Mouse (Mus musculus) v-Abl transformed pro-B cells (cell line): Measurements from ENCODE around the gene Prss56.

Source experiments
- in situ Hi-C, 2 experiments: fragments of 400-800 bp; cut with MboI; formaldehyde crosslinking; loops; one replicate each; pipeline ENCODE4 v1.15.1; 2025; ENCODE audit not compliant: unreplicated experiment in 2 of 2

Prss56 gene

DNA sequence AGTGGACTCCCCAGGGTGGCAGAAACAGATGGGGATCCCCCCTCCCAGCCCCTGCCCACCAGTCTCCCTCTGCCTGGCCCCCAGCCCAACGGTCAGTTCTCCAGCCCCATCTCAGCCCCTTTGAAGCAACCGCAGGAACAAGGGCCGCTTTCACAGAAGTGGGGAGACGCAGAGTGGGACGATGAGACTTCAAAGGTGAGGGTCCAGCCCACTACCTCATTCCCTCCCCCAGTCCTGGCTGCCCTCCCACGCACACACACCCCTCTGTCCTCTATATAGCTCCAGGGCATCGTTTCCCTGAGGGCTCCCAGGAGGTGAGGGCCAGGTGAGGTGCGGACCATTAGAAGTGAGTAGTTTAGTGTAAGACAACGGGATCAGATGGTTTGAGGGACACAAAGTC, at the start of gene Prss56:
TSS of gene Prss56 (plus strand) at position 301 of the 400 bp plus-strand sequence.
- in situ Hi-C loops = loop anchor here in 1 of 2 experiments (10.0 kb wide), 1 partner anchor 138 kb away; no protein-coding TSS in a partner anchor

DNA sequence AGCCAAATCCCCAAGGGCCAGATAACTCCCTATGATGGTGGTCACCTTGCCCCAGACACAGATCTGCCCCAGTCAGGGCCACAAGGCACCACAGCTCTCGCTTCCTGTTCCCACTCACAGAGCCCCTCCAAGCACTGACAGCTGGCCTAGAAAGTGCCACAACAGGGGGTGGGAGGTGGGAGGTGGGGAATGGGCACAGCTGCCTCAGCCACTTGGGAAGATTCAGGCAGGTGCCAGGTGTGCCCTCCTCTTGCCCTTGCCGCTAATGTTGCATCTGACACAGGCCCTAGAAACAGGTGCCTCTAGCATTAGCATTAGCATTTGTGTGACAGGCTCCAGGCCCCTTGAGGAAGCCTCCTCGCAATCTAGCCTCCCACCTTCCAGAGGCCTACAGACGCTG, 41.6 kb upstream of the Prss56 start:
- in situ Hi-C loops = no loop called here

DNA sequence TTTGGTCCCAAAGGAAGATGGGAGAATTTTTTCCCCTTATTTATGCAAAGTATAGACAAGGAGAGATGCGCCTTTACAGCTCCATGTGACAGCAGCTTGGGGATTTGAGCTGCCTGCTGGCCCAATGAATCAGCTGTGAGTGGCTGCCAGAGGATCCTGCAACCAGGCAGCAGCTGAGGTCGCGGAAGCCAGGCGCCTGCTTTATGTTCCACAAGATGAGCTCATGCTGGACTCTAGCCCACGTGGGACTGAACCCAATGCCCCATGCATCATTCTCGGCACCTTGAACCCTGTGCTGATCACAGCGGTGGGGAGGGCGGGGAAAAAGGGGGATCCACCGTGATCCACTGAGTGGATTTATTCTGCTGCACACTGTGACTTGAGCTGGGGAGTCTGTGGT, 40.7 kb upstream of the Prss56 start:
- in situ Hi-C loops = no loop called here

DNA sequence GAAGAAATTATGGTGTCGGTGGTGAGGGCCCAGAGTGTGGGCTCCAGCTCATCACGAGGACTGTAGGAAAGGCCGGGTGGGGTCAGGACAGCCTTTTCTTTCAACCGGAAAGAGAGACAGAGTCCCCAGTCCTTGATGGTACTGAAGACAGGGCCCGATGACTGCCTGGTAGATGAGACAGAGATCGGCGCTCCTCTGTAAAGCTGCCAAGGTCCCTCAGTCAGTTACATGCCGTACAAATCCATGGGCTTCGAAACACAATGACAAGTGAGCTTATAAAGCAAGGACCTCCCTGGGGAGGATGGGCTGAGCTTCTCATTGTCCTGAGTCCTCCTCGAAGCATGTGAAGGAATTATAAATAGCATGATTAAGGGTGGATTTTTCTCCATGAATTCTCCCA, 40.0 kb upstream of the Prss56 start:
- in situ Hi-C loops = no loop called here

DNA sequence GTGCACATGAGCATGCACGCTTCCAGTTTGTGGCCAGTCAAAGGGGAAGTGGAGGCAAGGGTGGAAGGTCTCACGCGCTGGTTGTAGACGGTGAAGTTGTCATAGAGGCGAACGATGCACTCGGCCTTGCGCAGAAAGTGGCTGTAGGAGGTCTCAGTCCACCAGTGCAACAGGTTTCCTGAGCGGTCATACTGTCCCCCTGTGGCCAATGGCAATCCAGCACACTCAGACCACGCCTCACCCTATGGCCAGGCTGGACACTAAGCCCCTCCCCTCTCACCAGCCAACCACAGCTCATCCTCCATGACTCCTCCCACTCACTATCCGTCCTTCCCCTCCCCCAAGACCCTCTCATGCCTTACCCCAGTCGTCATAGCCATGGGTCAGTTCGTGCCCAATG, 33.7 kb upstream of the Prss56 start:
- in situ Hi-C loops = no loop called here

GRCm38 (mm10) chr1:87151286-87151685, 31.8 kb upstream of the Prss56 start:
- in situ Hi-C loops = no loop called here

- in situ Hi-C loops = no loop called here
Observed at GRCm38 (mm10) chr1:87153776-87154500, 29.2 kb upstream of the Prss56 start.

DNA sequence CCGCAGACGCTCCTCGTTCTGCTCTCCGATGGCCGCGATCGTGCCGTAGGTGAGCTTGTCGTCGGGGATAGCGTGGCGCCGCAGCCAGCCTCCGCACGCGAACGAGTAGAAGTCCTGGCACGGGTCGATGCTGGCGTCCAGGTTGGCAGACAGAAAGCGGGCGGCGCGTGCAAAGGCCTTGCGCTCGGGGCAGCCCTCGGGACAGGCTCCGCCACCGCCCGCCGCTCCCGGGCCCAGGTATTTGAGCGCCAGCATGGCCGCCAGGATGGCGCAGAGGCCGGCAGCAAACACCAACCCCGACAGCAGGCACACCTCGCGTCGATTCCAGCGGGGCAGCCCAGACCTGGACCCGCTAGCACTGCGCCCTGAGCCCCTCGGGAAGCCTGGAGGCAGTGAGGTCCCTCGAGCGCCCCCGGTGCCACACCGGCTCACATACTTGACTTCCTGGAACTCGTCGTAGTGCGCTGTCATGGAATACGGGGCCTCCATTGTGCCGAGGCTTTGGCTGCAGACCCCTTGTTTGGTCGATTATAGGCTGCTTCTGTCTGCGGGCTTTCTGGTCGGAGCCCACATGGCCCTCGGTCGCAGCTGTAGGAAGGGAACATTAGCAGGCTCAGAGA, 28.5 kb upstream of the Prss56 start:
- in situ Hi-C loops = no loop called here

- in situ Hi-C loops = no loop called here
Observed at GRCm38 (mm10) chr1:87155531-87156198, 27.4 kb upstream of the Prss56 start.

GRCm38 (mm10) chr1:87156199-87156587, 26.9 kb upstream of the Prss56 start, which contains the start of gene Ecel1:
TSS of gene Ecel1 (minus strand) at chr1:87156521.
- in situ Hi-C loops = no loop called here

DNA sequence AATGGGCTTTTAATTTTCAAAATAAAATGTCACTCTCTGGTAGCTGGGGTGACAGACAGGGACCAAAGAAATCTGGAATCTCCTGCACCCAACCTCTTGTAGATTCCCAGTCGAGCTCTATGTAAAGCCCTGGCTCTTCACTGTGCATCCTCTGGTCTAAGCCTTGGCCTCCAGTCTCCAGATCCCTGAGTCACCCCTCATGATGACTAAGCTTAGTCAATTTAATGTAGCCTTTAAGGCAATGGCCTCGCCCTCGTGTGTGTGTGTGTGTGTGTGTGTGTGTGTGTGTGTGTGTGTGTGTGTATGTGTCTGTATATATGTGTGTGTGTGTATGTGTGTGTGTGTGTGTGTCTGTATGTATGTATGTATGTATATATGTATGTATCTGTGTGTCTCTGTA, 23.7 kb upstream of the Prss56 start:
- in situ Hi-C loops = no loop called here

DNA sequence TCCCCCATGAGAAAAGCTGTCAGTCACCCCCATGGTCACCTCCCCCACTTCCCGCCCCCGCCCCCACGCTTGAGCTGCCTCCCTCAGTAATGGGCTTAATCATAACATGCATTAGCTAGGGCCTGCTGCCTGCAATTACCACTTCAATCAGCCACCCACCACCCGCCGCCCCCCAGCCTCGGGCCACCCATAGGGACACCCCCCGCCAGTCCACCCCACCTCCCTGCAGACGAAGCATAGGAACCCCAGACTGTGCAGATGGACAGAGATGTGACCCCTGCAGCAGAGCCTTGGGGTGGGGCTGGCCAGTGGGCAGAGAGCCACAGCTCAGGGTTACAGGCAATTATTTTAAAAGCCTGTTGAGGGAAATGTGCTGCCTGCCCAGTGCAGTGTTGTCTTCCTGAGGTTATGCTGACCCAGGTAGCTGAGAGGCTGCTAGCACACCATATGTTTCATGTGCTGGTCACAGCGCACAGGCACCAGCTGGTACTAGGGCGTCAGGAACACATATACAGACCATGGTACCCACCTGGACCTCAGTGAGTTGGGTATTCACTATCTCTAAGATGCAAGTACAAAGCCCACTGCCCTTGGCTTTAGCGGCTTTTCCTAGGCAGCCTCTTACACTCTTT, 18.8 kb upstream of the Prss56 start:
- in situ Hi-C loops = no loop called here

GRCm38 (mm10) chr1:87164796-87165184, 18.3 kb upstream of the Prss56 start:
- in situ Hi-C loops = no loop called here

GRCm38 (mm10) chr1:87170458-87170857, 12.7 kb upstream of the Prss56 start:
- in situ Hi-C loops = no loop called here

DNA sequence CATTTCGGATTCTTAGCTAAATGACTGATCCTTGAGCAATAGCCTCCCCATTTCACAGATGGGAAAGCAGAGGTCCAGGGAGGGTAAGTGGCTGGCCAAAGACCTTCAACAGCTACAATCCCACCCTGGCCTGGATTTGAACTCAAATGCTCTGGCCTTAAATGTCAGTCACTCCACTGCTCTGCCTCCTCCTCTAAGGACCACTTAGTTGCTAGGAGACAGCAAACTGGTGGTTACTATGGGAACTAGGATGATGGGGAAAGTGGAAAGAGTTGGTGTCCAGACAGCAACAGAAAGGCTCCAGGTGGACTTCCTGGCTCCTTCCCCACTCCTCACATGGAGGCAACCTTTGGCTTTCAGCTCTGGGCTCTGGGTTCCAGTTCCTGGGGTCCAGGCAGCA, 11.8 kb upstream of the Prss56 start:
- in situ Hi-C loops = no loop called here

DNA sequence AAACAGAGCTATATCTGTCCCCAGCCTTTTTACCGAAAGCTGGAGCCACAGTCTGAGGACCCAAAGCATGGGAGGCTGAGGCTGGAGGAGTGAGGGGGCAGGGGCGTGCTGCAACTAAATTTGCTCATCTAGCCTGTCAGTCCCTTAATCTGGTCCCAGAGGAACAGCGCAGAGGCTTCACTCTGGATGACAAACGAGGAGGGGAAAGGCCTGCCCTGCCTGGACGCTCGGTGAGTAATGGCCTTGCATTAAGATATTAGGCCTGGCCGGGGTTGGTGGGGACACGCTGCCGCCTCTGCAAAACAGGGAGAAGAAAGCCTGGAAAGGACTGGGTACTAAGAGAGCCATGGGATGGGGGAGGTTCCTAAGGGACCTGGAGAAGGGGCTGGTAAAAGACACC, 10.8 kb upstream of the Prss56 start:
- in situ Hi-C loops = no loop called here

DNA sequence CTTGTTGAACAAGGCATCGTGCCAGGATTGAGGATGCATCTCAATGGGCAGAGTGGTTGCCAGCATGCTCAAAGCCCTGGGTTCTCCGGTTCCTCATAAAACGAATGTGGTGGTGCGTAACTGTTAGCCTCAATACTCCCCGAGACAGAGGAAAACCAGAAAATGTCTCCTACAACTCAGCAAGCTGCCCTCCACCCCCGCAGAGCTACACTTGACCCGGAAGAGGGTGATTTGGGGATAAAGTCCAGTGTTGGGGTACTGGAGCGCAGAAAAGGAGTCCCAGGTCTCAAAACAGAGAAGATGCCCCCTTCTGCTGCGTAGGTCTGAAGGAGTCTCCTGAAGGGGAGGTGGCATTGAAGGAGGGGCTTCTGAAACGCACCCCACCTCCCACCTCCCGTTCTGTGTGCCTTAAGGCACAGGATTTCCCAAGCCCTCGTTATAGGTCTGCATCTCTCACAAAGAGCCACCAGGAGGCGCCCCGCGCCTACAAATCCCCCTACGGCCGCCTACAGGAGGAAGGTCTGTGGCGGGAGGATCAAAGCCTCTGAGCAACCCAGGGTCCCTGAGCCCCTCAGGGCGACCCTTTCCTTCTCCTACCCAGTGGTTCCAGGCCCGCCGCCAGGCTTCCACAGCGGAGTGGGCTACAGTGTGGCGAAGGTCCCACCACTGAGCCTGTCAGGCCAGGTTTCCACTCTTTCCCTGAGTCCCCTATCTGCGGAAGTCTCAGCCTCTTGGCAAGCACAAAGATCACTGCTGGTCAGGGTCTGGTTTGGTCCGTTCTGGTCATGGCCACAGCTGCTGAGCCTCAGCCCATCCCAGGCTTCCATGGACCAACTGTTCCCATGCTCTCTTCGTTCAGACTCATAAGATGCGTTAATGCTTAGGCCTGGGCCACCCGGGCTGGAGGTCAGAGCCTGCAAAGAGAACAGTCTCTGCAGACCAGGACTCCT, 8.8 kb upstream of the Prss56 start:
- in situ Hi-C loops = no loop called here

DNA sequence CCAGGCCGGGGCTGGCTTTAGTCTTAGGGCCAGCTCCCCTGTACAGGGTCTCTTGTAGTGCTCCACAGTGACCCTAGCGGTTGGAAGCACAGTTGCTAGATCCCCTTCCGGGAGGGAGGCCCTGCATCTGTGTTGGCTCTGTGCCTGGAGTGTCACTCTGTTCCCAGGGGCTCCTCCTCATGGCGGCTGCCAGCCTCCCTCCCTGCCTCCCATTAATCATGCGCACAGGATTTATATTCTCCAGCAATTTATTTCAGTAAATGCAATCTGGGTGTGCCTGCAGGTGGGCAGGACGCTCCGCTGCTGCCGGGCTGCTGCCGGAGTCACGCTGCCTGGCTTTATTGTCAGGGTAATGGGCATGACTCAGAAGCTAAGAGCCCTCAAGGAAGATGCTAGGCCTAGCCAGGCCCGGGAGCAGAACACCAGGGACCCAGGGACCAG, 7.2 kb upstream of the Prss56 start:
- in situ Hi-C loops = no loop called here

DNA sequence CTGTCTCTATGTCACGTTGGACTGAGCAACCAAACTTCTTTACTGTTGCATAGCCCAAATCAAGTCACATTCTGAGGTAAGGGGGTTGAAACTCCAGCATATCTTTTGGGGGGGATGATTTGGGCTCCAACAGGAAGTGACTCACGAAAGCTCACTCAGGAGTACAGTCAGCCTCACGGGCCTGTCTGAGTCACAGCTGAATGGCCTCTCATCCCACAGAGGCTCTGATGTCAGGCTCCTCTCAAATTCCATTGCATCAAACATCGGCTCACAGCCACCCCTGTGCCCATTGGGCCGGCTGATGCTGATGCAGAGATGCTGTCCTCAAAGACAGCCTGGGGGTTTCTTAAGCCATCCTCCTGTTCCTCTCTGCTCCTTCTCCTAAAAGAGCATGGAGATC, 2.2 kb upstream of the Prss56 start:
- in situ Hi-C loops = loop anchor here in 1 of 2 experiments (10.0 kb wide), 1 partner anchor 136 kb away; no protein-coding TSS in a partner anchor
